Mouse (Mus musculus): ENCODE measurements at regions not wholly inside any gene's neighbourhood (a gene's known extent, or its start where the extent isn't known, plus 50 kb on each side); places are given as distances from the start of the nearest gene placed in this dataset.

GRCm38 (mm10) chr14:56313969-56314368, 50.9 kb upstream of the Atp12a start:
- H3K36me3 ChIP-seq, result no peaks in the 10 kb centered on the region
- no peak for DNase-seq (ENCODE audit: low spot score)
- H3K27ac ChIP-seq, result no peak overlapping the region
- H3K27me3 ChIP-seq (ENCODE audit: insufficient read depth, poor library complexity, severe bottlenecking), result no peaks in the 10 kb centered on the region
- H3K4me1 ChIP-seq, result no peaks in the 10 kb centered on the region
- WGBS, result 88% methylated on average over 9 of the region's 9 CpGs
- no peaks in the 10 kb centered on the region for H3K9me3 ChIP-seq
- H3K4me3 ChIP-seq, result no peak overlapping the region

GRCm38 (mm10) chr14:56314459-56314858, 50.4 kb upstream of the Atp12a start:
- Histone ChIP-seq H3K4me1 (no peaks in the 10 kb centered on the region), H3K36me3 (no peaks in the 10 kb centered on the region), H3K4me3 (no peak overlapping the region), H3K27ac (no peak overlapping the region), H3K27me3 (ENCODE audit: insufficient read depth, poor library complexity, severe bottlenecking) (no peaks in the 10 kb centered on the region), H3K9me3 (no peaks in the 10 kb centered on the region)
- WGBS, result 21% methylated on average over 7 of the region's 7 CpGs
- DNase-seq (ENCODE audit: low spot score), result peak; percentile 77

Measured in heart, embryonic 10.5 days (tissue).